Mouse (Mus musculus) midbrain, embryonic 14.5 days (tissue): ENCODE measurements around the gene Fam83b. TPM values are rescaled to one million over a fixed set of nuclear protein-coding genes. Genes with fewer than 3 reads are reported as not detected.

ENCODE experiments used
- ATAC-seq: fragments of 200-750 bp; cut with Nextera tagmentation; 2 replicates; pipeline ENCODE4 v1.8.0; 2017; ENCODE audit warnings: moderate number of reproducible peaks, moderate library complexity; ENCODE audit not compliant: low FRiP score, low TSS enrichment
- DNase-seq: peaks from one replicate; pipeline ENCODE4 v3.0.0-alpha.2; 2015
- H3K27ac ChIP-seq: fragments of 300-500 bp; sonication (generic); replicated peaks from 2 replicates; pipeline ENCODE4 v1.5.1; 2014; ENCODE audit warnings: mild to moderate bottlenecking, low read depth, low read length, moderate library complexity
- H3K27me3 ChIP-seq: fragments of 300-500 bp; sonication (generic); 2 replicates; pipeline ENCODE4 v1.6.1; 2014; ENCODE audit warnings: low read length, control low read depth, mixed read lengths; ENCODE audit not compliant: control insufficient read depth, insufficient read depth
- H3K36me3 ChIP-seq: fragments of 300-500 bp; sonication (generic); 2 replicates; pipeline ENCODE4 v1.6.1; 2014; ENCODE audit warnings: low read length, control low read depth; ENCODE audit not compliant: control insufficient read depth, insufficient read depth
- H3K4me1 ChIP-seq: fragments of 300-500 bp; sonication (generic); 2 replicates; pipeline ENCODE4 v1.6.1; 2014; ENCODE audit warnings: mild to moderate bottlenecking, antibody characterized with exemption, low read length, control low read depth; ENCODE audit not compliant: control insufficient read depth, insufficient read depth
- H3K4me2 ChIP-seq: fragments of 300-500 bp; sonication (generic); 2 replicates; pipeline ENCODE4 v1.6.1; 2014; ENCODE audit warnings: mild to moderate bottlenecking, low read length, moderate library complexity
- H3K4me3 ChIP-seq: fragments of 300-500 bp; sonication (generic); replicated peaks from 2 replicates; pipeline ENCODE4 v1.5.1; 2014; ENCODE audit warnings: low read depth, low read length
- H3K9ac ChIP-seq: fragments of 300-500 bp; sonication (generic); replicated peaks from 2 replicates; pipeline ENCODE4 v1.6.1; 2014; ENCODE audit warnings: mild to moderate bottlenecking, low read length, moderate library complexity
- H3K9me3 ChIP-seq: fragments of 300-500 bp; sonication (generic); 2 replicates; pipeline ENCODE4 v1.6.1; 2016; ENCODE audit warnings: low read length, control low read depth, mixed read lengths; ENCODE audit not compliant: control insufficient read depth
- WGBS: fragments of 180-500 bp; shearing (Covaris S2); extraction: QIAGEN DNeasy Blood & Tissue Kit; methylation state at CpG from one replicate; pipeline ENCODE4 v1.1.7; 2014; 5-methylcytosine and 5-hydroxymethylcytosine counted together
- polyA plus RNA-seq: library from polyadenylated mRNA; unstranded; fragments of >200 nt; fragmentation: Nextera tagmentation; extraction: Ambion mirVana; gene quantifications from 2 replicates; pipeline ENCODE4 v1.2.1, GENCODE M21; 2014

The Fam83b gene
- polyA plus RNA-seq, 1 experiment from 2014 or later: not detected

GRCm38 (mm10) chr9:76489737-76490136, 77.2 kb downstream of the Fam83b start:
- Histone ChIP-seq H3K9ac (no peak overlapping the region), H3K4me3 (no peak overlapping the region), H3K4me1 (no peaks in the 10 kb centered on the region), H3K27me3 (no peaks in the 10 kb centered on the region), H3K4me2 (no peak overlapping the region), H3K36me3 (no peaks in the 10 kb centered on the region), H3K9me3 (no peaks in the 10 kb centered on the region), H3K27ac (no peak overlapping the region)
- WGBS: 95% methylated on average over 3 of the region's 3 CpGs
- DNase-seq: no peak
- ATAC-seq: no peak

GRCm38 (mm10) chr9:76480088-76480487, 86.8 kb downstream of the Fam83b start:
- Histone ChIP-seq H3K27ac (no peak overlapping the region), H3K4me2 (no peak overlapping the region), H3K4me1 (no peaks in the 10 kb centered on the region), H3K9ac (no peak overlapping the region), H3K27me3 (no peaks in the 10 kb centered on the region), H3K9me3 (no peaks in the 10 kb centered on the region), H3K4me3 (no peak overlapping the region), H3K36me3 (no peaks in the 10 kb centered on the region)
- no peak for DNase-seq
- ATAC-seq: no peak
- WGBS: 85% methylated on average over 3 of the region's 3 CpGs

GRCm38 (mm10) chr9:76469500-76469899, 97.4 kb downstream of the Fam83b start:
- Histone ChIP-seq H3K27me3 (no peaks in the 10 kb centered on the region), H3K9ac (no peak overlapping the region), H3K4me2 (no peak overlapping the region), H3K4me3 (no peak overlapping the region), H3K27ac (no peak overlapping the region), H3K9me3 (no peaks in the 10 kb centered on the region), H3K4me1 (no peaks in the 10 kb centered on the region), H3K36me3 (no peaks in the 10 kb centered on the region)
- whole genome bisulfite sequencing: 29% methylated on average over 4 of the region's 4 CpGs
- DNase-seq (no peak), ATAC-seq (no peak)

GRCm38 (mm10) chr9:76461547-76461946, 105.4 kb downstream of the Fam83b start:
- H3K4me2 ChIP-seq: no peak overlapping the region
- no peak for DNase-seq
- H3K27ac ChIP-seq: no peak overlapping the region
- H3K4me3 ChIP-seq: no peak overlapping the region
- no peaks in the 10 kb centered on the region for H3K36me3 ChIP-seq
- H3K9ac ChIP-seq: no peak overlapping the region
- no peaks in the 10 kb centered on the region for H3K27me3 ChIP-seq
- H3K9me3 ChIP-seq: no peaks in the 10 kb centered on the region
- ATAC-seq: no peak
- H3K4me1 ChIP-seq: no peaks in the 10 kb centered on the region

GRCm38 (mm10) chr9:76455703-76456102, 111.2 kb downstream of the Fam83b start:
- Histone ChIP-seq H3K4me3 (no peak overlapping the region), H3K27ac (no peak overlapping the region), H3K4me2 (no peak overlapping the region), H3K4me1 (no peaks in the 10 kb centered on the region), H3K9ac (no peak overlapping the region), H3K27me3 (no peaks in the 10 kb centered on the region), H3K9me3 (no peaks in the 10 kb centered on the region), H3K36me3 (no peaks in the 10 kb centered on the region)
- WGBS: 93% methylated on average over 3 of the region's 3 CpGs
- DNase-seq: no peak
- no peak for ATAC-seq

Other genes with a start within 250 kb of the Fam83b start
- 6.2 and 7.6 TPM in 2 replicates for gene Hcrtr2, start 243.3 kb downstream of the Fam83b start, polyA plus RNA-seq